Mouse (Mus musculus) adrenal gland, postnatal 4 days (tissue): ENCODE results near the gene Rft1. TPM values are rescaled to one million over a fixed set of nuclear protein-coding genes. Genes with fewer than 3 reads are reported as not detected.
"Not testable (repeated sequence)": the region's sequence is repeated elsewhere in the genome, so short reads cannot be mapped to it uniquely, and the experiment has no call there.

Experiments used
- DNase-seq, 2 experiments: peaks; one replicate each; pipeline ENCODE4 v3.0.0; 2021 to 2022; ENCODE audit warnings: low spot score in 2 of 2, mixed read lengths in 2 of 2
- total RNA-seq, 2 experiments: library from RNA; stranded (reverse); gene quantifications; 2 replicates each; pipeline ENCODE4 v1.2.3; 2021

The Rft1 gene
- total RNA-seq, 2 experiments from 2014 or later, result 32.8 to 36.3 TPM

DNA sequence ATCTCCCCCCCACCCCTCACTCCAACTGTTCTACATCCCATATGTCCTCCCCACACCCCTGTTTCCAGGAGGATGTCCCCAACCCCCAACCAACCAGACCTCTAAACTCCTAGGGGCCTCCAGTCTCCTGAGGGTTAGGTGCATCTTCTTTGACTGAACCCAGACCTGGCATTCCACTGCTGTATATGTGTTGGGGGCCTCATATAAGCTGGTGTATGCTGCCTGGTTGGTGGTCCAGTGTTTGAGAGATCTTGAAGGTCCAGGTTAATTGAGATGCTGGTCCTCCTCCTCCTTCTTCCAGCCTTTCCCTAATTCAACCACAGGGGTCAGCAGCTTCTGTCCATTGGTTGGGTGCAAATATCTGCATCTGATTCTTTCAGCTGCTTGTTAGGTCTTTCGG lies 64.5 kb downstream of the Rft1 start:
- DNase-seq, result not testable (repeated sequence)

DNA sequence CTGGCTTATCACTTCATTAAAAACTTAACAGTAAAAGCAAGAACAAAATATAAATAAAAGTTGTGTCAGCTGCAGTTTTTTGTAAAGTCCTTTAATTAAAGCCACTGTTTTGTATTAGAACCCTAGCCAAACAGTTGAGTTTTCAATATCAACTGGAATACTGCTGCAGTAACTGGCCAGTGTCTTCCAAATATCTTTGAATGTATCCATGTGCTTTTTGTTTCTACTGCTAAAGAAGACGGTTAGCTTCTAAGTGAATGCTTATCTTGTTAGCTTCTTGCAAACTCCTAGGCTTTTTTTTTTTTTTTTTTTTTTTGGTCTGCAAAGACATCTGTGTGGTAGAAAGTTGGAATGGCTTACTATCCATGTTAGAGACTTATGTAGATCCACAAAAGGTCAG lies 65.4 kb downstream of the Rft1 start:
- no peak for DNase-seq

DNA sequence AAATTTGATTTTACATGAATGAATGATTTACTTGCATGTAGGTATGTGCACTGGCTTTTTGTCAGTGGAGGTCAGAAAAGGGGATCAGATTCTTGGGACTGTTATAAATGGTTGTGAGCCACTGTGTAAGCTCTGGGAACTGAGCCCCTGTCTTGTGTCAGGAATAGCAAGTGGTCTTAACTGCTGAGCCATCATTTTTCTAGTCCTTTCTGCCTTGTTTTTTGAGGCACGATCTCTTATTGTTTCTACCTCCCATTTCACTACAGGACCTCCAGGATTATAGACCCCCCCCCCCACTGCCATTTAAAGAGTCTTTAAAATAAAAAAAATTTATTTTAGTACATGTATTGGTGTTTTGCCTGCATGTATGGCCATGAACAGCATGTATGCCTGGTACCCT lies 67.7 kb downstream of the Rft1 start:
- DNase-seq, result no peak

DNA sequence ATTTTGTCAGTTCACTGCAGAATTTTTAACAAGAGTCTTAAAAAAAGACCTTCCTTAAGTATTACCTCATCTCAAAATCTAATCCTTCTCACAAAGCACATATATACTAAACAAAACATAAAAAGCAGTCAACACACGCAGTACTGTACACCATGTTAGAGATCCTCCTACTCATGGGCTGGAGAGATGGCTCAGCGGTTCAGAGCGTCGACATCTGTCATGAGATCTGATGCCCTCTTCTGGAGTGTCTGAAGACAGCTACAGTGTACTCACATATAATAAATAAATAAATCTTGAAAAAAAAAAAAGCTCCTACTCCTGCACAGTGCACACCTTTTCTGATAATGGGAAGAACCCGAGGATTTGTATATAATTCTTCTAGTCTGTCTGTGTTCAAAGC lies 68.2 kb downstream of the Rft1 start:
- DNase-seq, result no peak

DNA sequence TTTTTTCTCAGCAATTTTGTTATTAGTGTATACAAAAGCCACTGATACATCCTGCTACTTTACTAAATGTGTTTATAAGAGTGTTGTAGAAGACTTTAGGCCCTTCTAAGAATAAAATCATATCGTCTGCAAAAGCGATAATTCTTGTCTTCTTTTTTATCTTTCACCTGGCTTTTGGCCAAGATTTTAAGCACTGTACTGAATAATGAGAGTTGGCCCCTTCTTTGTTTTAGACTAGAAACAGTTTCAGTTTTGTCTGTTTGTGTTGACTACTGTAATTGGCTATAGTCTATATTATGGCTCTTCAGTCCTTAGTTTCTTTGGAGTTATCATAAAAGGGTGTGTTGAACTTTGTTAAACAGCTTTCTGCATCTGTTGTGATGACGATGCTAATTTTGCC lies 77.7 kb downstream of the Rft1 start:
- no peak for DNase-seq

DNA sequence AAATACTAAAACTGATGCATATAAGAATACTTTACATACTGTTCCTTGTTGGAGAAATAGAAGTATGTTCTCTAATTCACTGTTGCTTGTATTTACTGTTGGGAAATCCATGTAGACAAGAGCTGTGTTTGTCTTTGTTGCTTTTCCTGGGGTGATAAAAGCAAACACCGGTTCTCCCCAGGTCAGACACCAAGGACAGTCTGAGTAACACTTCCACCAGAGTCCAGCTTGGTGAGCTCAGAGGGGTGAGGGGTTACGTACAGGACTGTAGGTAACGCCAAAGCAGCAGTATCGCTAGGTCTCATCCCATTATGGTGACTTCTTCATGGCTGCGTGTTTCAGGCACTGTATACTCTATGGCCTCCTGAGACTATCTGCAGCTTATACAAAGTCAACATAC lies 80.5 kb downstream of the Rft1 start:
- no peak for DNase-seq

DNA sequence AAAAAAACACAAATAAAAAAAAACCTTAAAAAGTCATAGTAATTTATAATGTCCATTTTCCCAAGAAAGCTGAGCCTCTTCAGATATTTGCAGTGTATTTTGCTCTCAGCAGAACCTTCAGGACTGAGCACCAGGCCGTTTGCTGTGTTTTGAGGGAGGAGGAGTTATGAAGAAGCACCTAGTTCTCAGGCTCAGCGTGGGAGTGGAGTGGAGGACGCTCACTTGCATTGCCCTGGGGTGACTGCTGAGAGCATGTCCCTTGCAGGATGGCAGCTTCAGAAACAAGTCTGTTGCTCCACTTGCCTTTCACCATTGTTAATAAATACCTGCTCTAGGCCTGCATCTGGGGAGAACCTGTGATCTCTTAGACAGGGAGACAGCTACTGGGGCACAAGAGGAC lies 81.7 kb downstream of the Rft1 start:
- no peak for DNase-seq

DNA sequence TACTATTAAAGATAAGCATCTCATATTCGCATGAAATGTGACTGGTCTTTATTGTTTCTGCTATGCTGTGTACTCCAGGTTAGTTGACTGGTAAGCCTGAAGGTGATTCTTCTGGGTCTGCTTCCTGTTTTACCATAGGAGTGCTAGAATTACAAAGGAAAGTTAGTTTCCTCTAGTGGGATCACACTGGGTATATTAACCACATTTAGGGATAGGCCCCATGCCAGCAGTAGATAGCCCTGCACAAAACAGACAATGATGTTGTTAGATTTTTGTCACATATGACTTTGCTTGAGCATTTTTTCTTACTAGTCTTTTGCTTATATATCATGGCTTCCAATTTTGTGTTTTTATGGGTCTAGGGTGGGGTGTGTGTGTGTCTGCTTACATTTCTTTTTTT lies 82.3 kb downstream of the Rft1 start:
- DNase-seq, result no peak

Other genes with a start within 250 kb of the Rft1 start
- 10 to 100 TPM; 29.3 to 35.8 TPM for gene Dcp1a, start 174.8 kb upstream of the Rft1 start, total RNA-seq
- gene Cacna1d, start 162.9 kb upstream of the Rft1 start, total RNA-seq, result 10 to 100 TPM; 32.7 to 32.9 TPM
- gene Tkt, start 106.0 kb upstream of the Rft1 start, total RNA-seq, result 100 to 1,000 TPM; 399 to 408 TPM
- gene Prkcd, start 28.1 kb upstream of the Rft1 start, total RNA-seq, result 100 to 1,000 TPM; 197 to 224 TPM
- gene Sfmbt1, start 60.5 kb downstream of the Rft1 start, total RNA-seq, result 10 to 100 TPM; 29.2 to 30.2 TPM
- 10 to 100 TPM; 22.2 to 24.4 TPM for gene Tmem110, start 171.2 kb downstream of the Rft1 start, total RNA-seq
- 10 to 100 TPM in 1 of 2 experiments, 1 to 10 TPM in 1; 3.8 to 12.1 TPM for gene Mustn1, start 224.8 kb downstream of the Rft1 start, total RNA-seq
- gene Itih4, start 232.1 kb downstream of the Rft1 start, total RNA-seq, result 100 to 1,000 TPM in 1 of 2 experiments, 1 to 10 TPM in 1; 4.4 to 173 TPM